Mouse (Mus musculus) thymus, postnatal 0 days (tissue): ENCODE results near the gene Smco3. TPM values are rescaled to one million over a fixed set of nuclear protein-coding genes. Genes with fewer than 3 reads are reported as not detected.
A peak's percentile ranks its signal among the peaks of the same experiment; 100 is the strongest.
"Not testable (repeated sequence)": the region's sequence is repeated elsewhere in the genome, so short reads cannot be mapped to it uniquely, and the experiment has no call there.

Experiments
- DNase-seq: peaks from one replicate; pipeline ENCODE4 v3.0.0-alpha.2; 2015; ENCODE audit warnings: low spot score
- polyA plus RNA-seq: library from polyadenylated mRNA; unstranded; fragments of >200 nt; fragmentation: Nextera tagmentation; extraction: Ambion mirVana; gene quantifications from 2 replicates; pipeline ENCODE4 v1.2.1, GENCODE M21; 2015

Smco3 gene
- polyA plus RNA-seq, 1 experiment from 2014 or later, result 0.16 TPM

GRCm38 (mm10) chr6:136806819-136807218 lies 28.4 kb downstream of the Smco3 start:
- DNase-seq, result no peak

GRCm38 (mm10) chr6:136805409-136805775 lies 29.9 kb downstream of the Smco3 start:
- no peak for DNase-seq

- no peak for DNase-seq
Observed at GRCm38 (mm10) chr6:136804705-136805408, 30.4 kb downstream of the Smco3 start.

- DNase-seq, result peak; percentile 93
Observed at GRCm38 (mm10) chr6:136803739-136804633, 31.3 kb downstream of the Smco3 start, which contains the start of gene Hist4h4. Gene Hist4h4, minus strand, starts transcription at chr6:136804415.

GRCm38 (mm10) chr6:136803093-136803738 lies 32.0 kb downstream of the Smco3 start:
- DNase-seq, result no peak

GRCm38 (mm10) chr6:136801274-136801673 lies 34.0 kb downstream of the Smco3 start:
- DNase-seq, result no peak

- DNase-seq, result no peak
Observed at GRCm38 (mm10) chr6:136800710-136801109, 34.5 kb downstream of the Smco3 start.

- not testable (repeated sequence) for DNase-seq
Observed at GRCm38 (mm10) chr6:136797874-136798693, 37.2 kb downstream of the Smco3 start.

- DNase-seq, result no peak
Observed at GRCm38 (mm10) chr6:136795850-136796249, 39.4 kb downstream of the Smco3 start.

- DNase-seq, result no peak
Observed at GRCm38 (mm10) chr6:136795110-136795509, 40.1 kb downstream of the Smco3 start.

- DNase-seq, result no peak
Observed at GRCm38 (mm10) chr6:136793831-136794525, 41.3 kb downstream of the Smco3 start.

GRCm38 (mm10) chr6:136792884-136793758 lies 42.1 kb downstream of the Smco3 start:
- DNase-seq, result peak; percentile 30

- DNase-seq, result no peak
Observed at GRCm38 (mm10) chr6:136789391-136789971, 45.8 kb downstream of the Smco3 start.

GRCm38 (mm10) chr6:136782761-136783160 lies 52.5 kb downstream of the Smco3 start:
- no peak for DNase-seq

- DNase-seq, result no peak
Observed at GRCm38 (mm10) chr6:136782146-136782545, 53.1 kb downstream of the Smco3 start.

- DNase-seq, result no peak
Observed at GRCm38 (mm10) chr6:136781377-136781986, 53.8 kb downstream of the Smco3 start, which contains the start of gene Gucy2c. Gene Gucy2c, minus strand, starts transcription at chr6:136781765.
